Mouse (Mus musculus): ENCODE results near the gene Wasf2.

Wasf2 gene

GRCm38 (mm10) chr4:133242710-133243109 is 112.4 kb downstream of the Wasf2 start:
- no peak for DNase-seq

- peak; percentile 43 for DNase-seq
These were observed 113.2 kb downstream of the Wasf2 start for GRCm38 (mm10) chr4:133243538-133243937.

DNA sequence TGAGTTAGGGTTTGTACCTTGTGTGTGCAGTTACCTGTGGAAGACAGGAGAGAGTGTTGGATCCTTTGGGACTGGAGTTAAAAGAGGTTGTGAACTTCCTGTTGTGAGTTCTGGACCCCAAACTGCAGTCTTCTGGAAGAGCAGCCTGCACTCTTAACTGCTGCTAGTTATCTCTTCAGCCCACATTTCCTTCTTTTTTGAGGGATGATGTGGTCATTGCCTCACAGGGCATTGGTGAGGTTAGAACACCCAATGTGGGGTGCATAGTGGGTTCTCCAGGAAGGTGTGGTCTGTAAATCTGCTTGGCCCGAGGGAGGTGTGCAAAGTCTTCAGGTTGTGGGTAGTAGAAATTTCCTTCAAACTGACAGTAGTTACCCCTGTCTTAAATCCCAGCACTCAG is 114.0 kb downstream of the Wasf2 start:
- DNase-seq, result no peak

- peak; percentile 57 for DNase-seq
These were observed 116.8 kb downstream of the Wasf2 start for GRCm38 (mm10) chr4:133247072-133247471.

- DNase-seq, result no peak
These were observed 117.6 kb downstream of the Wasf2 start for GRCm38 (mm10) chr4:133247806-133248449.
